Mouse (Mus musculus) CD4-positive, CD25-positive, alpha-beta regulatory T cell, adult 2 months (primary cell): ENCODE measurements around the gene Hoxa1.

Experiments used
- DNase-seq: peaks from one replicate; pipeline ENCODE4 v3.0.0-alpha.2; 2012; ENCODE audit warnings: low read depth, low spot score

Gene Hoxa1

GRCm38 (mm10) chr6:52189909-52190308 is 31.8 kb upstream of the Hoxa1 start:
- DNase-seq, result no peak

- no peak for DNase-seq
Measured at GRCm38 (mm10) chr6:52189172-52189591, 31.1 kb upstream of the Hoxa1 start.

- no peak for DNase-seq
Measured at GRCm38 (mm10) chr6:52186500-52186899, 28.4 kb upstream of the Hoxa1 start.

- DNase-seq, result no peak
Measured at GRCm38 (mm10) chr6:52185834-52186233, 27.7 kb upstream of the Hoxa1 start.

DNA sequence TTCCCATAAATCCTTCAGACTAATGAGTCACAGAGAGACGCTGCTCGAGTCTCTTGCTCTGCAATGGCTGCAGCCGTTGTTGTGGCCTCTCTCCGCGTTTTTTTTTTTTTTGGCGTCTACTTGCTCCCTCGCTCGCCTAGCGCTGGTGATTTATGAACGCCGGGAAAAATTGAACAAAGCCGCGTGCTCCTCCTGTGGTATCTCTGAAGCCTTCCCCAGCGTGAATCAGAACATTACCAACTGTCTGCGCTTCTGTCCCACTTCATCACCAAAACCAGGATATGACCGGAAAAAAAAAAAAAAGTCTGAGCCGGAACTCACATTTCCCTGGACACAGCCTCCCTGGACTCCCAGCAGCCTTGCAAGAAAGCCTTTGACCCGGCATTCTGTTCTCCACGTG is 27.1 kb upstream of the Hoxa1 start:
- DNase-seq, result no peak

- no peak for DNase-seq
Measured at GRCm38 (mm10) chr6:52184668-52185067, 26.6 kb upstream of the Hoxa1 start.

DNA sequence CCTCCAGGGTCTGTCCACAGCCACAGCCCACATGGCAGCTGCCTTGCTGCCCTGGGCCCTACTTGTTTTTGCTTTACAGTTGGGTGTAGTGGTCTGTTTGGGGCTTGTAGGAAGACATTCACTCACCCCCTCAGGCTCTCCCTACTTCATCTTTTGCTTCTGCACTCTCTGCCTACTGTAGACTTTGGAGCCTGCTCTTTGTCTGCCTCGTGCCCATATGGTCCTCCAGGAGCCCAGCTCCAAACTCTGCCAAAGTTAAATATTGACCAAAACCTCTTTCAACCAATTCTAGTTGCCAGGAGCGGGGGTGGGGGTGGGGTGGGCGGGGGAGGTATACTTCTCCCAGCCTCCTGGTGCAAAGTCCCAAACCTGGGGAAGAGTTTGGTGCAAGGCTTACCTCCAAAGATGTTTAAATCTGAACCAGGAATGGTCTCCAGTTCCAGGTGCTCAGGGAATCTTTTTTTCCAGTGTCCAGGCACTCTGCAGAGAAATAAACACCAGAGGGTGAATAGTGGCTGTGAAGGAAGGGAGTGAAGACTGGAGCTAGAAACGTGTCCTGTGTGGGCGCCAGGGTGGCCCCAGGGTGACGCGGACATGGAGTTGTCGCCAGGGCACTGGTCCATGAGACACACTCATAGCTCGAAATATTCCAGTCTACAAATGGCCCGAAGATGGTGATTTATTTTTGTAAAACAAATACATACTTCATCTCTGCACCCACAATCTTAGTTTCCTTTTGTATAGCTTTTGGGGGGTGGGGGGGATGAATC is 25.4 kb upstream of the Hoxa1 start:
- no peak for DNase-seq

DNA sequence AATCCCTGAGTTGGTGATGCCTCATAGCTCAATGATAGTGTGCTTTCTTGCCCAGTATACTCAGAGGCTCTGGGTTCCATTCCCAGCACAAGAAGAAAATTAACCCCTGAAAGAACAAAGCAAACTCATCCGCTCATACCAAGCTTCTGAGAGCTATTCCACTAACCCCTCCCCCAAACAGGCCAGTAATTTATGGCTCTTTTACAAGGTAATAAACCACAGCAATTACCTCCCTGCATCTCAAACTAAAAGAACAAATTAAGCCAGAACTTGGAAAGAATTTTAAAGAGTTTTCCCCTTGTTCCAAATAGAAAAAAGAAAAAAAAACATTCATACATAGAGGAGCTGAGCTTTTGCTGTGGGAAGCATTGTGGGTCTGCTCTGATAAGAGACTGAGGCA is 24.7 kb upstream of the Hoxa1 start:
- no peak for DNase-seq

DNA sequence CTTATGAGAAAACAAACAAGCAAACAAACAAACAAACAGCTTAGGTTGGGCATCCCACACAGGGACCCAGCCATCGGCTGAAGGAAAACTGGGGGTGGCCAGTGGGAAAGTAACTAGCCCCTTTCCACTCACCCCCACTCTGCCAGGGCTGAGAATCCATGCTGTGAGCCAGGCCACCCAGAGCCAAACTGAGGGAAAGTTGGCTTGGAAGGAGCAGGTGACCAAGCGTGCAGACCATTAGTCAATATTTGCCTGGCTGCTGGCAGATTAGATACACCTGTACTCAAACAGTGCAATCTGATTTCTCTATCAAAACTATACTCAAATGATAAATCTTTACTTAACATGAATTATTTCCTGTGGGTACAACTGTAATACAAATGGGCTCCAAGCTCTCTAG is 23.9 kb upstream of the Hoxa1 start:
- no peak for DNase-seq

DNA sequence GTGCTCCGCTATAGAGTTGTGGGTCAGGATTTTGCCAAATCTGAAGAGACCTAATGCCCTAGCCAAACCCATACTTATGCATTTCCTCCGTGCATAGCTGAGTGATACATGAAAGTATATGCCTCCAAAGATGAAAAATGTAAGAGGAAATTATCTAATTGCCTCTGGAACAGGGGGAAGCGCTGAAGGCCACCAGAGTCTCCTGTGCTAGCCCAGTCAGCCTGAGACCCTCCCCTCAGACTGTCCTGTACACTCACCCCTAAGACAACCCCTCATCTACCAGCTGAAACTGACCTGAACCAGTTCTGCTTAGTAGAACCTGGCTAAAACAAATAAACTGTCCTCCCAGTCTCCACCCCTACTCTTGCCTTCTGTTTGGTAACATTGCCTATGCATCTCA is 22.6 kb upstream of the Hoxa1 start:
- DNase-seq, result no peak

DNA sequence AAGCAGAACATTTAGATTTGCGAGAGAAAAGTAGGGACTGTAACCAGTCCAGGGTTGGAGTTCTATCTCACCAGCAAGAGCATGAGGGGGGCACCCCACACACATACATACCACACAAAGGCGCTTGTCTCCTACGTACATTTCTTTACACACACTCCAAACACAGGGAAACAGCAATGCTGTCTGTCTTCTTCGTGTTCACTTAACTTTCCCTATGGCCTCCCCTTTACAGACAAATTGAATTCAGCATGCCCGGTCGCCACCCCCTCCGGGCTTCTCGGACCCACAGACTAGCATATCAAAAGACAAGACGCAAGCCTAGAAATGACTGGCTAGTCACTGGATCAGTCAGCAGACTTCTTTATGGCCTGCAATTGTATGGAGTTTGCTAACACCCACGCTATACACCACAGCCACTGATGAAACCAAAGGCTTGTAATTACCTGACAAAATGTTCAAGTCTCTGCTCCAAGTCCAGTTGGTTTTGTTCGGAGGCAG is 22.1 kb upstream of the Hoxa1 start:
- DNase-seq, result no peak

GRCm38 (mm10) chr6:52179690-52180089 is 21.6 kb upstream of the Hoxa1 start:
- no peak for DNase-seq

DNA sequence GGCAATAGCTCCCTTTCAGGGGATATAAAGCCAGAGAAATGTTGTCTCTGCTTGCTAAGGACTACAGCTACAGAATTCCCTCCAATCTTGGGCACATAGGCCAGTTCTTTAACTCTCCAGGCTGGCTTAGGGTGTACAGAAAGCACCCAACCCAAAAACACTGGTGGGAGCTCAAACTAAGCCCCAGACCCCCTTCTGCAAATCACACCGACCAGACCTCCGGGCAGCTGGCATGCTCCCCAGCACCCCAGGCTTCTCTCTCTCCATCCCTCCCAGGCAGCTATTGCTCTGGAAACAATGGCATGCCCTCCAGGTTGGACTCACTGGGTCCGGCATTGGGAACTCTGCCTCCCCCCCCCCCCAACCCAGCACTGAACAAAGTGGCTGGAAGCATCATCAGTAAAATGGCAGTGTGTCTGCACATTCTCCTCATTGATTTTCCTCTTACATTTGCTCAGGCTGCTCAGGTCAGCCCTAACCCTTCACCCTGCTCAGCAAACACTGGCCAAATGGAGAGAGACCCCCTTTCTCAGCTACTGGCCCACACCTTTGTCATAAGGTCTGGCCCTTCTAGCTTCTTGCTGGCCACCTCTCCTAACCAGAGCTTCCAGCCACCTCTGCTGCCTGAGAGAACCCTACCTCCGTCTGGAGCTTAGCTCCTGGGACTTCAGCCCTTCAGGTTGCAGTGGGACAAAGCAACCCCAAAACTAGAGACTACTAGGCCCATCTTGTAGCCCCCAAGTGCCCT is 21.0 kb upstream of the Hoxa1 start:
- no peak for DNase-seq

GRCm38 (mm10) chr6:52177806-52178205 is 19.7 kb upstream of the Hoxa1 start:
- DNase-seq, result no peak

- DNase-seq, result no peak
Measured at GRCm38 (mm10) chr6:52177061-52177735, 19.1 kb upstream of the Hoxa1 start, which contains the start of gene 5730596B20Rik. 5730596B20Rik (plus strand) TSS chr6:52177498.

GRCm38 (mm10) chr6:52176391-52176790 is 18.3 kb upstream of the Hoxa1 start:
- DNase-seq, result no peak

DNA sequence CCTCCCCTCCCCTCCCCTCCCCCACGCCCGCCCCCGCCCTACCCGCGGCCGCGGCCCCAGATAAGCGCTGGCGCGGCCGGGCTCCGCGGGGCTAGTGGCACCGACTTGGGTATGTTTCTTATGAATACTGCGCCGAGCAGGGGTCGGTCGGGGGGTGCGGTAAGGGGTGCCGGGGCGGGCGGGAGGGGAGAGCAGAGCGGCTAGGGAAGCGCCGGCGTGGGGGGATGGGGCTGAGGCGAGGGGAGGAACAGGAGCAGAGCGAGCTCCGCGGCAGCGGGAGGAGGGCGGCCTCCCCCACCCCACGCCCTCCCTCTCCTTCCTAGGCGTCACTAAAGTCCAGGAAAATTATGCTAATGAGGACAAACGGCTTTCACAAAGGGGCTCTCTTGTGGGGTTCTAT is 17.7 kb upstream of the Hoxa1 start:
- no peak for DNase-seq

- DNase-seq, result no peak
Measured at GRCm38 (mm10) chr6:52174968-52175751, 17.0 kb upstream of the Hoxa1 start.

DNA sequence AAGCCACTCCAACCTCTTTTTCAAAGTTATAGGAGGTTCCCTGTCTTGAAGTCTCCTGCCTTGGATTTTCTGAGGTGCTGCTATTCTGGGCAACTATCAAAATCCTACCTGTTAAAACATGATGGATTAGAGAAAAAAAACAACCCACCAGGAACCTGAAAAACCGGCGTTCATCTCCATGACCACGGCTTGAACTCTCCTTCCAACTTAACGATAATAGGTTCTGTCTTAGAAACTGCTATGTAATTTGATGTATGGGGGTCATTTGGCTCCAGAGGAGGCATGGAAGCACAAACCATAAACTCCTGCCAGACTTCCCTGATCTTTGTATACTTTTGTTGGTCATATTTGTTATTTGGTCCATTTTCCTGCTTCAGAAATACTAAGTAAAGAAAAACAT is 15.5 kb upstream of the Hoxa1 start:
- DNase-seq, result no peak

DNA sequence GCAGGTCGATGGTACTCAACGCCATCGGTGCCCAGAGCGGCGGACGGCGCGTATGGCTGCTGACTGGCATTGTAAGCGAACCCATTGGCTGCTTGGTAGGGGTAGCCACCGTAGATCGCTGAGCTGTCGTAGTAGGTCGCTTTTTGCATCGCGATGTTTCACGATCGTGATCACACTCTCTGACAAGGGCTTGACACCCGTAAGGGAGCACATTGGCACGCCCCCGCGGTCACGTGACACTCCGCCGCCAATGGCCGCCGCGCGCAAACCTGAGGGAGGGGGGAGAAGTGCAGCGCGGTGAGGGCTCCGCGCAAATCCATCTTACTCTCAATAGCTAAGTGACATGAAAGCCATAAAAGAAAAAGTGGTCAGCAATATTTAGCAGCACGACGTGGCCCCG is 14.4 kb upstream of the Hoxa1 start:
- no peak for DNase-seq

DNA sequence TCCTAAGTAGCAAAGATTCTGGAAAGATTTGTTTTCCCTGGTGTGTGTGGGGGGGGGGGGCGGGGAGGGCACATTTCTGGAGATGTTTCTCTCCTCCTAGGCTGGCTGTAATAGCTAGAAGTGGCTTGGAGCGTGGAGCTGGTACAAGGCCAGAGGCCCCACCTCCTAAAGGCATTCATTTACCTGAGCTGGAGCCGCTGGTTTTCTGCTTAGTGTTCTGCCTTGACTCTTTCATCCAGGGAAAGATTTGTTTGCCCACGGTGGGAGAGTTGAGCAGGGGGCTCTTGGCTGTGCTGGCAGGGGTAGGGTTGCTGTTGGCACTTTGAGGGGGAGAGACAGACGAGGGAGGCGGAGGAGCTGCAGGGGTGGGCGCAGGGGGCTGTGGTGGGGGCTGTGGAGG is 13.8 kb upstream of the Hoxa1 start:
- DNase-seq, result no peak

GRCm38 (mm10) chr6:52171331-52171730 is 13.2 kb upstream of the Hoxa1 start:
- no peak for DNase-seq
